Mouse (Mus musculus) layer of hippocampus, postnatal 14 days (tissue): Measurements from ENCODE around the gene Gm39566. TPM values are rescaled to one million over a fixed set of nuclear protein-coding genes. Genes with fewer than 3 reads are reported as not detected.

ENCODE experiments used
- DNase-seq, 2 experiments: peaks; one replicate each; pipeline ENCODE4 v3.0.0; 2021 to 2022; ENCODE audit warnings: low spot score in 2 of 2, mixed read lengths in 1 of 2
- total RNA-seq, 2 experiments: library from RNA; stranded (reverse); gene quantifications; 2 replicates each; pipeline ENCODE4 v1.2.3; 2021

The Gm39566 gene
- total RNA-seq, 2 experiments from 2014 or later: not detected

GRCm38 (mm10) chr11:69835326-69835965 lies 20.3 kb upstream of the Gm39566 start:
- no peak for DNase-seq

- DNase-seq: peak in 1 of 2 experiments; percentile 31
Observed at GRCm38 (mm10) chr11:69834001-69834549, 19.0 kb upstream of the Gm39566 start.

- no peak for DNase-seq
Observed at GRCm38 (mm10) chr11:69833554-69833953, 18.5 kb upstream of the Gm39566 start.

- no peak for DNase-seq
Observed at GRCm38 (mm10) chr11:69828832-69829231, 13.7 kb upstream of the Gm39566 start.

- DNase-seq: no peak
Observed at GRCm38 (mm10) chr11:69823456-69823855, 8.4 kb upstream of the Gm39566 start.

- no peak for DNase-seq
Observed at GRCm38 (mm10) chr11:69822080-69822479, 7.0 kb upstream of the Gm39566 start, which contains the start of gene Spem1. Spem1 (minus strand) TSS chr11:69822180.

- DNase-seq: no peak
Observed at GRCm38 (mm10) chr11:69818871-69819270, 3.8 kb upstream of the Gm39566 start.

GRCm38 (mm10) chr11:69818365-69818764 lies 3.3 kb upstream of the Gm39566 start, which contains the start of gene Spem2:
Spem2 (minus strand) TSS chr11:69818465.
- DNase-seq: no peak

GRCm38 (mm10) chr11:69816520-69816919 lies 1.4 kb upstream of the Gm39566 start:
- no peak for DNase-seq

- no peak for DNase-seq
Observed at GRCm38 (mm10) chr11:69810280-69810679, 4.8 kb downstream of the Gm39566 start.

GRCm38 (mm10) chr11:69807641-69808040 lies 7.5 kb downstream of the Gm39566 start:
- no peak for DNase-seq

- DNase-seq: no peak
Observed at GRCm38 (mm10) chr11:69806378-69806777, 8.7 kb downstream of the Gm39566 start.

GRCm38 (mm10) chr11:69804972-69805909 lies 9.9 kb downstream of the Gm39566 start, which contains the start of gene Tmem102:
Tmem102 (minus strand) TSS chr11:69805624.
- no peak for DNase-seq

- no peak for DNase-seq
Observed at GRCm38 (mm10) chr11:69804652-69804940, 10.5 kb downstream of the Gm39566 start.

- peak; percentile 52 to 56 for DNase-seq
Observed at GRCm38 (mm10) chr11:69803786-69804651, 11.1 kb downstream of the Gm39566 start.

- peak in 1 of 2 experiments; percentile 33 for DNase-seq
Observed at GRCm38 (mm10) chr11:69803328-69803727, 11.8 kb downstream of the Gm39566 start.

- peak; percentile 75 to 86 for DNase-seq
Observed at GRCm38 (mm10) chr11:69802648-69803105, 12.4 kb downstream of the Gm39566 start.

GRCm38 (mm10) chr11:69801379-69801977 lies 13.6 kb downstream of the Gm39566 start, which contains the start of gene Fgf11:
Fgf11 (minus strand) TSS chr11:69801857.
- DNase-seq: no peak

- peak; percentile 77 to 80 for DNase-seq
Observed at GRCm38 (mm10) chr11:69800392-69801197, 14.5 kb downstream of the Gm39566 start.

GRCm38 (mm10) chr11:69800138-69800391 lies 15.0 kb downstream of the Gm39566 start:
- DNase-seq: no peak
